Mouse (Mus musculus) stomach, postnatal 0 days (tissue): ENCODE measurements around the gene Nrp2.

Experiments
- CTCF ChIP-seq: IDR thresholded peaks from 2 replicates; pipeline ENCODE4 v1.5.1; 2016; ENCODE audit warnings: antibody characterized with exemption, low read depth, mild to moderate bottlenecking, moderate library complexity
- EP300 ChIP-seq: optimal IDR thresholded peaks from 2 replicates; pipeline ENCODE3; 2016; ENCODE audit warnings: antibody characterized with exemption

GRCm38 (mm10) chr1:62735835-62736234 lies 32.8 kb downstream of the Nrp2 start:
- TF ChIP-seq CTCF = no peak
- TF ChIP-seq EP300 = no peak
